Mouse (Mus musculus) heart, postnatal 4 days (tissue): ENCODE results near the gene Slc6a9. TPM values are rescaled to one million over a fixed set of nuclear protein-coding genes. Genes with fewer than 3 reads are reported as not detected.

Experiments used
- DNase-seq: peaks from one replicate; pipeline ENCODE4 v3.0.0; 2021
- total RNA-seq, 2 experiments: library from RNA; stranded (reverse); gene quantifications; 2 replicates each; pipeline ENCODE4 v1.2.3; 2021

The Slc6a9 gene
- 1 to 10 TPM; 3.2 to 4.1 TPM for total RNA-seq

DNA sequence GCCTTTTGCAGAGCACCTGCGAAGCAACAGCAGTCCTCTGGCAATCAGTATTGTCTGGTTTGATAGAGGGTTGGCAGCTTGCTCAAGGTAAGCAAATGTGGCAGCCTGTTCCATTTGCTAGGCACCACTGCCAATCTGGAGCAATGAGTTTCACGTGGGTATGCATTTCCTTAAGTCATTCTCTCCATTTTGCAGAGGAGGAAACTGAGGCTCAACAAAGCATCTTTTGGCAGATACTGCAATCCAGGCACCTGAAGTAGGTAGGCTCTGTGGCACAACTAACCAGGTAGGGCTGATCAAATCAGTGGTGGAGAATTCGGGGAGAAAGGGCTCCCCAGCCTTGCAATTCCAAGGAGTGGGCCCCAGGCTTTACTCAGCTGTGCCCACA is at the start of gene Slc6a9:
TSS of gene Slc6a9 (plus strand) at position 50 of the 388 bp plus-strand sequence.
- DNase-seq = no peak

- peak; percentile 20 for DNase-seq
Observed at GRCm38 (mm10) chr4:117786963-117787362, 47.3 kb upstream of the Slc6a9 start.

GRCm38 (mm10) chr4:117788308-117788707 is 46.0 kb upstream of the Slc6a9 start:
- DNase-seq = no peak

GRCm38 (mm10) chr4:117799904-117800303 is 34.4 kb upstream of the Slc6a9 start:
- no peak for DNase-seq

DNA sequence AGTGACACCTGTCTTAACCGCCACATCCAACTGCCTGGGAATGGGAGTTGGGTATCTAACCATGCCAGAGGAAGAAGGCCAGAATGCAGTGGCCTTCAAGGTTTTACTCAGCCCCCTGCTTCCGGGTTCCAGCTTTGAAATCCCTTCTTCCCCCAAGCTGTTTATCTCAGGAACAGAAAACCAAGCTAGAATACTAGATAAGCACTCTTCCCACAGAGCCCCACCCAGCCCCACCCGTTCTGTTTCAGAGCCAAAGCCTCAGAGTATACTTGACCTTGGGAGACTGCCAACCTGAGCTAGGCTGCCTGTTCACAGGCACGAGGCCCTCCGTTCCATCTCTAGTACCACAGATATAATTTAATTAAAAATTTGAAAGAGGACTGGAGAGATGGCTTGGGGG is 27.3 kb upstream of the Slc6a9 start:
- DNase-seq = peak; percentile 19

- no peak for DNase-seq
Observed at GRCm38 (mm10) chr4:117810933-117811332, 23.4 kb upstream of the Slc6a9 start.

DNA sequence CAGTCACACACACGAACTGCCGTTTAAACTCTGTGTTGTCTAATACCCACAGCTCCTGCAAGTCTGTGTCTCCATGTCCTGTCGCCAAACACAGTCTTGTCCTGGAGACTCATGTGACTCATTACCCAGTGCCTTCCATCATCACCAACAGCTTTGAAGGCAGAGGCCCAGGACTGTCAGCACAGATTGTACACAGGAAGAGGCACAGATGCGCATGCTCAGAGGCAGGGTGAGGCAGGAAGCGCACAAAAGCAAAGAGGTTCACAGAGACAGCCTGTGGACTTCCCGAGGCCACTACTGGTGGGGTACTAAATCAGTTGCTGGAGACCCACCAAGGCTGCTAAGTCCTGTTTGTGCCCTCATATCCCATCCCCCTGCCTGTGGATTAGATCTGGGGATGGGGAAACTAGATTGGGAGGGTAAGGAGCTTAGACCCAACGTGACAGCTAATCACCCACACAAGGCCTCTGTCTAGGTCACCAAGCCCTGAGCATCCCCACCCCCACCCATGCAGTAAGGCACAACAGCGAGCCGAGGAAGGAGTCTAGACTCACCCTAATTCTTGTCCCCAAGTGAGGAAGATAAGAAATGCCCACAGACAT is 20.6 kb upstream of the Slc6a9 start:
- DNase-seq = peak; percentile 27

GRCm38 (mm10) chr4:117814333-117814732 is 20.0 kb upstream of the Slc6a9 start:
- DNase-seq = no peak

GRCm38 (mm10) chr4:117816776-117817175 is 17.5 kb upstream of the Slc6a9 start:
- DNase-seq = no peak

- DNase-seq = no peak
Observed at GRCm38 (mm10) chr4:117818032-117818431, 16.3 kb upstream of the Slc6a9 start.

GRCm38 (mm10) chr4:117828572-117829145 is 5.6 kb upstream of the Slc6a9 start:
- DNase-seq = no peak

GRCm38 (mm10) chr4:117829260-117830123 is 4.8 kb upstream of the Slc6a9 start:
- DNase-seq = peak; percentile 82

DNA sequence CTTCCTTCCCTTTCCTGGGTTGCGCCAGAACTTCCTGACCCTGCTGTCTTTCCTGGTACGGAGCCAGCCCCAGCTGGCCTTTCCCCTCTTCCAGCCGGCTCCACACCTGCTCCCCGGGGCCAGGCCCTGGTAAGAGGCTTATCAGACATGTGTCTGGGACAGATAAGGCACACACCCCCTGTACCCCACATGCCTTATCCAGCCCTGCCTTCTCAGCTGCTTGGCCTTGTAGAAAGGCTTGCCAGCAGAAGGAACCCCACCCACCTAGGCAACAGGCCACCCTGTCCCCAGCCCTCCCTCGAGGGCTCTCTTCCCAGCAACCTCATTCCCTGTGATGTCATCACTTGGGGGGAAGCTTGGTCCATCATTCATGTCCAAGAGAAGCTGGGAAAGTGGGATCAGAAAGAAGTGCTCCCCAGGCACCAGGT is 4.2 kb upstream of the Slc6a9 start:
- DNase-seq = peak; percentile 75

DNA sequence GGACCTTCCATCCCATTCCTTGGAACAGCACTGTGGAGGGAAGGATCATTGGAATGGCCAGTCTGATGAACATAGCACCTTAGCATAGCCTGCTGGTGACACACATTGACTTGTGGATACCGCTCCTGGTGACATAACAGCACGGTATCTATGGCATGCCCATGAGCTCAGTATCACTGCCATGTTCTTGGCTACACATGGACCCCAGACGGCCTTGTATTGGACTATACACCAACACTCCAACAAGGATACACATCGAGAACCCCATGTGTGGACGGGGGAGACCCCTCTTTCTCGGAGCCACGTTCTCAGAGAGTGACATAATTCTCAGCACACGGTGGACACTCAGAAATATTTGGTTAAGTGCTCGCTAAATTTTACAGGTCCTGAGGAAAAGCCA is 3.5 kb upstream of the Slc6a9 start:
- DNase-seq = no peak

GRCm38 (mm10) chr4:117831499-117831898 is 2.8 kb upstream of the Slc6a9 start:
- DNase-seq = no peak

- DNase-seq = peak; percentile 64
Observed at GRCm38 (mm10) chr4:117831920-117832691, 2.2 kb upstream of the Slc6a9 start.

- peak; percentile 69 for DNase-seq
Observed at GRCm38 (mm10) chr4:117834845-117835530, 682 bp downstream of the Slc6a9 start.

DNA sequence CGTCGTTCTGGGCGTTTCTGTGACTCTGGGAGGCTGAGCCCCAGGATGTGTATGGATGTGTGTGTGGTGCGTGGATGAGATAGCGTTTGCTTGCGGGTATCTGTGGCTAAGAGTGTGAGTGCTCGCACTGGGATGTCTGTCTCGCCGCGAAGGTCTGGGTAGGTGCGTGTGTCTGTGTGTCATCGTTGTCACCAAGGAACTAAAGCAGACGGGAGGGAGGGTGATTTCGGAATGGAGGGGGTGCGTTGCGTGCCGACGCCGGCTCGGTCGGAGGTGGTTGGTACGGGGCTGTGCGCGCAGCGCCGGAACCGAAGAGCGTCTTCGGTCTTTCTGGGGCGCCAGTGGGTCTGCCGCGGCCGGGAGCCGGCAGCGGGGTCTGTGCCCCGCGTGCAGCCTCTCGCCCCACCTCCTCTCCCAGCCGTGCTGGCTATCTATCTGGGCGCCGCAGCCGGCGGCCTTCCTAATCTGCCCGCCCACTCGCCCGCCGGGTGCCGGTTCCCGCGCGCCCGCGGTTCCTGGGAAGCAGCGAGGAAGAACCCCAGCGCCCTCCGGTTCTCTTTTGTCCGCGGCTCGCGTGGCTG is 1.3 kb downstream of the Slc6a9 start:
- DNase-seq = peak; percentile 45

DNA sequence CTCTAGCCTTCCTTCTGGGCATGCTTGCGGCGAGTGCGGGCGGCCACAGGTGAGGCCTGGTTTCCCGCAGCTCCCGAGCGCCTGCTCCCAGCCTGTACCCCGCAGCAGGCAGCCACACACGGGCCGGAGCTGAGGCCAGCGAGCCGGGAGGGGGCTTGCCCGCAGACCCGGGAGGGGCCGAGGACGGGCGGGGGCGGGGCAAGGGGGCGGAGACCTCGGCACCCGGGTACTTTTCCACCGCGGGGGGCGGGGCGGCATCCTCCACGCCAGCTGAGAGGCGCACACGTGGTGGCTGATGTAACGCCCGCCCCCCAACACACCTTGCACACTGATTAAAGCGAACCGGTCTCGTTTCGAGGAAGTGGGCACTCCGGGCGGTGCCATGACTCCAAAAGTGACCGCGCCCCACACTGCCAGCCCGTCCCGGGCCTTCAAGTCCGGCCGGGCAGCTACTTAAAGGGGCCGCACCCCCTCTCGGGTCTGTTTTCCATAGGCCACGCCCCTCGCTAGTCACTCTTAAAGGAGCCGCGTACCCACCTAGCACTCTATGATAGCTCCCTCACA is 2.0 kb downstream of the Slc6a9 start:
- DNase-seq = peak; percentile 88

- DNase-seq = no peak
Observed at GRCm38 (mm10) chr4:117837271-117837670, 3.0 kb downstream of the Slc6a9 start.

DNA sequence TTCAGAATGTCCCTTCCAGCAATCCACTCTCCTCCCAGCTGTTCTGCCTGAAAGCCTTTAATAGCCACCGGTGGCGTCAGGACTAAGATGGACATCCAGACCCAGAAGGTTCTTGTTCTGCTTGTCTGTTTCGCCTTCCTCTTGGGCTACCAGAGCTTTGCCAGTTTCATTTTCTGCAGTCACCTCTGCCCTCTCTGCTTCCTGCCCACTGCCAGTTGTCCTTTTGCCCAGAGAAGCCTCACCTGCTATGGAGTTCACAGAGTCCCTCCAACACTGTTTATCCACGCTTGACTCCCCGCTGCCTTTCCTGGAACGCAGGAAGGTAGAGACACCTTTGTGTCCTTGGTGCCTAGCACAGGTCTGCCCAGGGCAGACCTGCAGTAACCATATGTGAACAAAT is 5.1 kb downstream of the Slc6a9 start:
- no peak for DNase-seq
